Comparison of ENCODE assay signal across 23 mouse cellular contexts in the genomic region with DNA sequence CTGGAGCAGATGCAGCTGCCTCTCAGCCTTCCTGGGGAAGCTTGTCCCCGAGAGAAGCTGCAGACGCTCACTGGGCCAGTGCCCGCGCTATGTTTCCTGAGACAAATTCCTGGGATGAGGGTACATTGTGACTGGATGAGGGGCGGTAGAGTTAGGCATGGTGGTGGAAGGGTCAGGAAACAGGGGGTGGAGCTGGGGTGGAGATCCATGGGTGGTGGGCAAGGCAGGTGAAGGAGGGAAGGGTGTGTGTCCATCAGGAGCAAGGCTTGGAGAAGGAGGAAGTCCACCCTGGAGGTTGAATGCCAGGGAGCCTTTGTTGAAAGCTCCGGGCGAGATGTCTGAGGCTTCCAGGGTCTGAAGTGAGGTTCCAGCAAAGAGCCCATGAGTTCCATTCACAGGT. TPM values are rescaled to one million over a fixed set of nuclear protein-coding genes. Genes with fewer than 3 reads are reported as not detected.
DNase-seq lines count a peak whose midpoint lies in the region; ATAC-seq and TF ChIP-seq lines count a peak whose summit lies in the region.
"Had no signal": no experiment of that assay in that cellular context is flagged by ENCODE, and none has a peak within 500 bp of the region (broad histone marks: within the 10 kb centered on the region; RNA-seq: fewer than 3 reads in every experiment).

No protein-coding gene starts in this region.

- H3ac ChIP-seq in myocyte (ENCODE audit: control insufficient read depth, insufficient read length), result no peak overlapping the region

- no peak overlapping the region for H3K9ac ChIP-seq in midbrain, embryonic 11.5 days (ENCODE audit: low read length)
- H3K9ac ChIP-seq in midbrain, embryonic 15.5 days, result no peak overlapping the region
- H3K9ac ChIP-seq in hindbrain, embryonic 16.5 days (ENCODE audit: low read depth, low read length), result no peak overlapping the region
- H3K9ac ChIP-seq: embryonic facial prominence, embryonic 12.5 days; embryonic facial prominence, embryonic 15.5 days; forebrain, embryonic 13.5 days; heart, embryonic 13.5 days; hindbrain, embryonic 12.5 days; hindbrain, embryonic 15.5 days; intestine, embryonic 15.5 days had no signal

- peak overlapping the region; percentile 79 for H3K27ac ChIP-seq in gastrocnemius, adult 2 months
- H3K27ac ChIP-seq in midbrain, embryonic 11.5 days (ENCODE audit: low read depth, low read length), result no peak overlapping the region
- no peak overlapping the region for H3K27ac ChIP-seq in midbrain, embryonic 15.5 days
- H3K27ac ChIP-seq in hindbrain, embryonic 16.5 days (ENCODE audit: low read depth, low read length), result no peak overlapping the region
- H3K27ac ChIP-seq: embryonic facial prominence, embryonic 12.5 days; embryonic facial prominence, embryonic 15.5 days; forebrain, embryonic 13.5 days; heart, embryonic 10.5 days; heart, embryonic 13.5 days; hindbrain, embryonic 12.5 days; hindbrain, embryonic 15.5 days; intestine, embryonic 15.5 days had no signal

- no peak for TF ChIP-seq CTCF in gastrocnemius, adult 2 months (IDR thresholded peaks at IDR 0.05)

- H3K4me3 ChIP-seq in gastrocnemius, adult 2 months, result peak overlapping the region; percentile 40
- H3K4me3 ChIP-seq in midbrain, embryonic 11.5 days (ENCODE audit: low read depth, low read length), result no peak overlapping the region
- H3K4me3 ChIP-seq in midbrain, embryonic 15.5 days, result no peak overlapping the region
- H3K4me3 ChIP-seq in myocyte, result no peak overlapping the region
- no peak overlapping the region for H3K4me3 ChIP-seq in hindbrain, embryonic 16.5 days (ENCODE audit: low read length)
- H3K4me3 ChIP-seq: embryonic facial prominence, embryonic 12.5 days; embryonic facial prominence, embryonic 15.5 days; forebrain, embryonic 13.5 days; heart, adult 2 months; heart, embryonic 10.5 days; heart, embryonic 13.5 days; hindbrain, embryonic 12.5 days; hindbrain, embryonic 15.5 days; intestine, embryonic 15.5 days had no signal

- H3K36me3 ChIP-seq in midbrain, embryonic 11.5 days (ENCODE audit: control insufficient read depth, insufficient read depth, low read length), result peaks cover 2% of the 10 kb centered on the region; the same call in 1 of the 2 replicates
- peaks cover 11% of the 10 kb centered on the region; the same call in 1 of the 2 replicates for H3K36me3 ChIP-seq in midbrain, embryonic 15.5 days (replicated peaks)
- H3K36me3 ChIP-seq in myocyte (ENCODE audit: control insufficient read depth, insufficient read depth), result peaks cover 6% of the 10 kb centered on the region
- H3K36me3 ChIP-seq in hindbrain, embryonic 16.5 days (ENCODE audit: control insufficient read depth, insufficient read depth, low read length), result no peaks in the 10 kb centered on the region; the same call in 1 of the 2 replicates

- TF ChIP-seq POLR2A in myocyte (IDR thresholded peaks at IDR 0.05; ENCODE audit: insufficient read length, low read depth), result no peak

- no peaks in the 10 kb centered on the region for H3K9me3 ChIP-seq in midbrain, embryonic 11.5 days (ENCODE audit: control insufficient read depth, low read length)
- no peaks in the 10 kb centered on the region for H3K9me3 ChIP-seq in midbrain, embryonic 15.5 days
- no peaks in the 10 kb centered on the region for H3K9me3 ChIP-seq in hindbrain, embryonic 16.5 days (ENCODE audit: control insufficient read depth, low read length)
- H3K9me3 ChIP-seq: embryonic facial prominence, embryonic 12.5 days; embryonic facial prominence, embryonic 15.5 days; forebrain, embryonic 13.5 days; heart, embryonic 10.5 days; heart, embryonic 13.5 days; hindbrain, embryonic 12.5 days; hindbrain, embryonic 15.5 days; intestine, embryonic 15.5 days had no signal

- H3K79me2 ChIP-seq in myocyte (ENCODE audit: control insufficient read depth, insufficient read depth), result no peaks in the 10 kb centered on the region

- H3K27me3 ChIP-seq in midbrain, embryonic 11.5 days (ENCODE audit: control insufficient read depth, insufficient read depth, low read length), result no peaks in the 10 kb centered on the region
- H3K27me3 ChIP-seq in midbrain, embryonic 15.5 days (replicated peaks), result no peaks in the 10 kb centered on the region
- H3K27me3 ChIP-seq in myocyte (ENCODE audit: control insufficient read depth, insufficient read depth, insufficient read length), result no peaks in the 10 kb centered on the region
- no peaks in the 10 kb centered on the region; the same call in 1 of the 2 replicates for H3K27me3 ChIP-seq in hindbrain, embryonic 16.5 days (replicated peaks; ENCODE audit: control insufficient read depth, insufficient read depth, low read length)
- H3K27me3 ChIP-seq: embryonic facial prominence, embryonic 12.5 days; embryonic facial prominence, embryonic 15.5 days; hindbrain, embryonic 15.5 days; intestine, embryonic 15.5 days had no signal

- no peaks in the 10 kb centered on the region for H3K4me1 ChIP-seq in midbrain, embryonic 11.5 days (ENCODE audit: control insufficient read depth, insufficient read depth, low read length)
- no peaks in the 10 kb centered on the region for H3K4me1 ChIP-seq in midbrain, embryonic 15.5 days
- H3K4me1 ChIP-seq in hindbrain, embryonic 16.5 days (ENCODE audit: control insufficient read depth, insufficient read depth, low read depth, low read length), result no peaks in the 10 kb centered on the region
- H3K4me1 ChIP-seq: embryonic facial prominence, embryonic 12.5 days; forebrain, embryonic 13.5 days; heart, embryonic 13.5 days; hindbrain, embryonic 15.5 days had no signal

- intact Hi-C loops in gastrocnemius, adult 2 months (cut with DNase I), result loop anchor here (2.0 kb wide), 1 partner anchor 35 kb away; no protein-coding TSS in a partner anchor
- intact Hi-C loops in gastrocnemius, postnatal 14 days (cut with DNase I; ENCODE audit: low total_unique reads), result no loop called here

- WGBS in midbrain, embryonic 11.5 days, result 90% methylated on average over 7 of the region's 7 CpGs
- WGBS in midbrain, embryonic 15.5 days, result 81% methylated on average over 7 of the region's 7 CpGs
- WGBS in hindbrain, embryonic 16.5 days, result 84% methylated on average over 7 of the region's 7 CpGs

- DNase-seq in gastrocnemius, adult 2 months, result peak; percentile 21
- no peak for DNase-seq in gastrocnemius, postnatal 14 days
- DNase-seq in midbrain, embryonic 11.5 days (ENCODE audit: low spot score, missing footprints), result peak; percentile 61
- DNase-seq: adrenal gland, adult 8-10 months; adrenal gland, postnatal 25 days; cerebellum, adult 9-11 months; cerebellum, postnatal 25 days; gastrocnemius, postnatal 25 days had no signal

- no peak for ATAC-seq in midbrain, embryonic 11.5 days (ENCODE audit: low FRiP score)
- ATAC-seq in midbrain, embryonic 15.5 days (replicated peaks), result no peak
- no peak for ATAC-seq in hindbrain, embryonic 16.5 days
- ATAC-seq: activated CD4-positive, CD25-positive, alpha-beta regulatory T cell, adult 4 months had no signal

- H3K4me2 ChIP-seq in midbrain, embryonic 11.5 days, result no peak overlapping the region
- no peak overlapping the region for H3K4me2 ChIP-seq in midbrain, embryonic 15.5 days
- peak overlapping the region; percentile 62 for H3K4me2 ChIP-seq in myocyte (ENCODE audit: low read depth)
- H3K4me2 ChIP-seq in hindbrain, embryonic 16.5 days (ENCODE audit: low read length), result no peak overlapping the region
- H3K4me2 ChIP-seq: embryonic facial prominence, embryonic 12.5 days; embryonic facial prominence, embryonic 15.5 days; forebrain, embryonic 13.5 days; heart, embryonic 13.5 days; hindbrain, embryonic 12.5 days; hindbrain, embryonic 15.5 days; intestine, embryonic 15.5 days had no signal

TF ChIP-seq in myocyte, 11 proteins besides CTCF, POLR2A, EP300 and RAD21 (continues in another document):
- TF ChIP-seq SRF (IDR thresholded peaks at IDR 0.05; ENCODE audit: control insufficient read depth, insufficient read length, low read depth), result no peak
- TF ChIP-seq TCF12 (IDR thresholded peaks at IDR 0.05; ENCODE audit: insufficient read depth, poor library complexity, severe bottlenecking), result no peak

RNA-seq across cellular contexts. Expression of gene Chrd, which starts 7.6 kb away (rescaled TPM):
- 1 to 10 TPM; 2.9 to 3.6 TPM for total RNA-seq in gastrocnemius, adult 2 months (2021)
- total RNA-seq in gastrocnemius, postnatal 14 days (2021), result 1 to 10 TPM; 3.7 to 4.6 TPM
- 2.6 and 2.7 TPM in 2 replicates for polyA plus RNA-seq in midbrain, embryonic 11.5 days (2014; fragmentation: Nextera tagmentation; extraction: Ambion mirVana)
- 5.6 and 5.7 TPM in 2 replicates for polyA plus RNA-seq in midbrain, embryonic 15.5 days (2015; fragmentation: Nextera tagmentation; extraction: Ambion mirVana)
- 14.0 TPM for polyA plus RNA-seq in myocyte (2012; fragmentation: generic; extraction: Trizol)
- 7.3 and 7.5 TPM in 2 replicates for polyA plus RNA-seq in hindbrain, embryonic 16.5 days (2015; fragmentation: Nextera tagmentation; extraction: Ambion mirVana)
- total RNA-seq: common myeloid progenitor, adult 5-6 weeks; hematopoietic stem cell, adult 5-6 weeks had no signal
- polyA plus RNA-seq: activated CD4-positive, CD25-positive, alpha-beta regulatory T cell, adult 4 months had no signal

RNA-seq across cellular contexts. Expression of gene Clcn2, which starts 7.8 kb away (rescaled TPM):
- total RNA-seq in gastrocnemius, adult 2 months (2021), result 1 to 10 TPM in 1 of 2 experiments, under 1 TPM in 1; 0.89 to 1.0 TPM
- 1 to 10 TPM; 2.3 to 2.7 TPM for total RNA-seq in gastrocnemius, postnatal 14 days (2021)
- polyA plus RNA-seq in midbrain, embryonic 11.5 days (2014; fragmentation: Nextera tagmentation; extraction: Ambion mirVana), result 15.1 and 16.0 TPM in 2 replicates
- 33.7 and 33.8 TPM in 2 replicates for polyA plus RNA-seq in midbrain, embryonic 15.5 days (2015; fragmentation: Nextera tagmentation; extraction: Ambion mirVana)
- polyA plus RNA-seq in myocyte (2012; fragmentation: generic; extraction: Trizol), result 4.4 TPM
- polyA plus RNA-seq in hindbrain, embryonic 16.5 days (2015; fragmentation: Nextera tagmentation; extraction: Ambion mirVana), result 24.9 and 26.8 TPM in 2 replicates

RNA-seq across cellular contexts. Expression of gene Polr2h, which starts 7.9 kb away (rescaled TPM):
- total RNA-seq in gastrocnemius, adult 2 months (2021), result 1 to 10 TPM; 7.6 to 9.2 TPM
- total RNA-seq in gastrocnemius, postnatal 14 days (2021), result 10 to 100 TPM; 10.9 to 14.1 TPM
- 104 and 119 TPM in 2 replicates for polyA plus RNA-seq in midbrain, embryonic 11.5 days (2014; fragmentation: Nextera tagmentation; extraction: Ambion mirVana)
- polyA plus RNA-seq in midbrain, embryonic 15.5 days (2015; fragmentation: Nextera tagmentation; extraction: Ambion mirVana), result 82.3 and 90.6 TPM in 2 replicates
- 60.5 TPM for polyA plus RNA-seq in myocyte (2012; fragmentation: generic; extraction: Trizol)
- polyA plus RNA-seq in hindbrain, embryonic 16.5 days (2015; fragmentation: Nextera tagmentation; extraction: Ambion mirVana), result 87.7 and 94.6 TPM in 2 replicates

RNA-seq across cellular contexts. Expression of gene Thpo, which starts 9.0 kb away (rescaled TPM):
- 1 to 10 TPM; 5.1 to 6.3 TPM for total RNA-seq in gastrocnemius, adult 2 months (2021)
- total RNA-seq in gastrocnemius, postnatal 14 days (2021), result 1 to 10 TPM in 1 of 2 experiments, under 1 TPM in 1; 0.90 to 1.7 TPM
- polyA plus RNA-seq in midbrain, embryonic 11.5 days (2014; fragmentation: Nextera tagmentation; extraction: Ambion mirVana), result 0.37 and 0.71 TPM in 2 replicates
- polyA plus RNA-seq in midbrain, embryonic 15.5 days (2015; fragmentation: Nextera tagmentation; extraction: Ambion mirVana), result 1.3 and 1.7 TPM in 2 replicates
- polyA plus RNA-seq in myocyte (2012; fragmentation: generic; extraction: Trizol), result 1.4 TPM
- 0.93 and 1.4 TPM in 2 replicates for polyA plus RNA-seq in hindbrain, embryonic 16.5 days (2015; fragmentation: Nextera tagmentation; extraction: Ambion mirVana)
- total RNA-seq: common myeloid progenitor, adult 5-6 weeks; hematopoietic stem cell, adult 5-6 weeks had no signal

RNA-seq across cellular contexts. Expression of gene Fam131a, which starts 32.3 kb away (rescaled TPM):
- total RNA-seq in gastrocnemius, adult 2 months (2021), result 10 to 100 TPM; 46.0 to 62.9 TPM
- total RNA-seq in gastrocnemius, postnatal 14 days (2021), result 10 to 100 TPM; 28.7 to 34.5 TPM
- 8.8 and 12.5 TPM in 2 replicates for polyA plus RNA-seq in midbrain, embryonic 11.5 days (2014; fragmentation: Nextera tagmentation; extraction: Ambion mirVana)
- 58.1 and 58.5 TPM in 2 replicates for polyA plus RNA-seq in midbrain, embryonic 15.5 days (2015; fragmentation: Nextera tagmentation; extraction: Ambion mirVana)
- polyA plus RNA-seq in myocyte (2012; fragmentation: generic; extraction: Trizol), result 0.62 TPM
- polyA plus RNA-seq in hindbrain, embryonic 16.5 days (2015; fragmentation: Nextera tagmentation; extraction: Ambion mirVana), result 49.6 and 56.7 TPM in 2 replicates
- total RNA-seq: common myeloid progenitor, adult 5-6 weeks had no signal
